Mouse (Mus musculus) ES-Bruce4 (cell line): ENCODE data around the gene Nkiras1.

ENCODE experiments used
- CTCF ChIP-seq: IDR thresholded peaks from one replicate; pipeline ENCODE4 v1.8.1; 2011; ENCODE audit warnings: low read depth, low read length
- POLR2A ChIP-seq: IDR thresholded peaks from one replicate; pipeline ENCODE4 v1.8.1; 2011; ENCODE audit warnings: low read length; ENCODE audit not compliant: insufficient read depth

- TF ChIP-seq CTCF, result no peak
- TF ChIP-seq POLR2A, result no peak
Observed at GRCm38 (mm10) chr14:18317457-18318411, 46.8 kb downstream of the Nkiras1 start.
